Mouse (Mus musculus) MEL (cell line): ENCODE results near the gene Oas1a.
"Not testable (repeated sequence)": the region's sequence is repeated elsewhere in the genome, so short reads cannot be mapped to it uniquely, and the experiment has no call there.

Experiments used
- CHD2 ChIP-seq: IDR thresholded peaks from 2 replicates; pipeline ENCODE4 v1.6.1; 2011; ENCODE audit warnings: low read length, improper control_type of control experiment
- CTCF ChIP-seq, 3 experiments: IDR thresholded peaks in 2 of 3; conservative IDR thresholded peaks in 1 of 3; 2 replicates each; pipeline ENCODE4 v1.5.1; 2011 to 2012; ENCODE audit warnings: low read length in 3 of 3, low read depth in 2 of 3, mild to moderate bottlenecking in 2 of 3, improper control_type of control experiment in 1 of 3, inconsistent platforms in 1 of 3, mixed read lengths in 1 of 3, moderate library complexity in 1 of 3; ENCODE audit not compliant: control insufficient read depth in 1 of 3, insufficient read depth in 1 of 3, poor library complexity in 1 of 3, severe bottlenecking in 1 of 3
- ELF1 ChIP-seq: IDR thresholded peaks from 2 replicates; pipeline ENCODE4 v1.6.1; 2014; ENCODE audit warnings: low read depth, mild to moderate bottlenecking, inconsistent platforms, low read length, improper control_type of control experiment, moderate library complexity
- HCFC1 ChIP-seq: IDR thresholded peaks from 2 replicates; pipeline ENCODE4 v1.6.1; 2012; ENCODE audit warnings: low read depth, mild to moderate bottlenecking, inconsistent platforms, low read length, improper control_type of control experiment, moderate library complexity
- MAX ChIP-seq: IDR thresholded peaks from 2 replicates; pipeline ENCODE4 v1.6.1; 2011; ENCODE audit warnings: low read length, improper control_type of control experiment
- MXI1 ChIP-seq: IDR thresholded peaks from 2 replicates; pipeline ENCODE4 v1.6.1; 2011; ENCODE audit warnings: mild to moderate bottlenecking, low read depth, low read length, improper control_type of control experiment
- MYB ChIP-seq: IDR thresholded peaks from 2 replicates; pipeline ENCODE4 v1.6.1; 2011; ENCODE audit warnings: mild to moderate bottlenecking, low read depth, low read length, improper control_type of control experiment
- NELFE ChIP-seq: IDR thresholded peaks from 2 replicates; pipeline ENCODE4 v1.6.1; 2011; ENCODE audit warnings: low read depth, low read length, improper control_type of control experiment
- POLR2A ChIP-seq, 2 experiments: IDR thresholded peaks; 2 replicates each; pipeline ENCODE4 v1.6.1; 2011 to 2012; ENCODE audit warnings: low read length in 2 of 2, mild to moderate bottlenecking in 2 of 2, control low read depth in 1 of 2, improper control_type of control experiment in 1 of 2, low read depth in 1 of 2, moderate library complexity in 1 of 2; ENCODE audit not compliant: control insufficient read depth in 1 of 2, insufficient read depth in 1 of 2, poor library complexity in 1 of 2
- POLR2AphosphoS2 ChIP-seq: IDR thresholded peaks from 2 replicates; pipeline ENCODE4 v1.6.1; 2011; ENCODE audit warnings: low read length, improper control_type of control experiment
- SIN3A ChIP-seq: IDR thresholded peaks from 2 replicates; pipeline ENCODE4 v1.6.1; 2012; ENCODE audit warnings: low read length, improper control_type of control experiment, inconsistent platforms
- SMC3 ChIP-seq: IDR thresholded peaks from 2 replicates; pipeline ENCODE4 v1.6.1; 2011; ENCODE audit warnings: low read depth, low read length, improper control_type of control experiment
- ZKSCAN1 ChIP-seq: IDR thresholded peaks from 2 replicates; pipeline ENCODE4 v1.6.1; 2012; ENCODE audit warnings: low read depth, mild to moderate bottlenecking, inconsistent platforms, low read length, improper control_type of control experiment, moderate library complexity

DNA sequence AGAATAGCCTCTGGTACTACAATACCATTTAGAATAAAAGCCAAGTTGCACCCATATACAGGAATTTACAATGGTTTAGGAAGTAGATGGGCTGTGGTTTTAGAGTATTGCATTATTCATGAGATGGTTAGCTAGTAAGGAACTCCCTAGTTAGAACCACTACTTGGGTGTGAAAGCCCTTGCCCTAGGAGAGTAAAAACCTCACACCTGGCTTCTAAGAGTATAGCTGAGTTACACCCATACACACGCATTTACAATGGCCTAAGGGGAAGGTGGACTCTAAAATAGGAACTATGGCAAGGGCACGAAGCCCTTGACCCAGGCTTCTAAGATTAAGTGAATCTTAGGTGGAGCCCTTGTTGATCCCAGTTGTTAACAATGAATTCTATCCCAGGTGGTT is 12.6 kb downstream of the Oas1a start:
- TF ChIP-seq CTCF (IDR thresholded peaks at IDR 0.05 in 2 of 3, conservative IDR thresholded peaks at IDR 0.05 in 1 of 3; ENCODE audit: control insufficient read depth in 1 of 3, insufficient read depth in 1 of 3, low read depth in 2 of 3, low read length in 3 of 3, poor library complexity in 1 of 3, severe bottlenecking in 1 of 3); ZKSCAN1; POLR2A (IDR thresholded peaks at IDR 0.05; ENCODE audit: control insufficient read depth in 1 of 2, insufficient read depth in 1 of 2, low read depth in 1 of 2, low read length in 2 of 2, poor library complexity in 1 of 2); HCFC1; MAX; ELF1; MXI1; SMC3; POLR2AphosphoS2; CHD2; SIN3A; MYB; NELFE: not testable (repeated sequence)
